Mouse (Mus musculus): ENCODE measurements around the gene Prom1.

Gene Prom1

DNA sequence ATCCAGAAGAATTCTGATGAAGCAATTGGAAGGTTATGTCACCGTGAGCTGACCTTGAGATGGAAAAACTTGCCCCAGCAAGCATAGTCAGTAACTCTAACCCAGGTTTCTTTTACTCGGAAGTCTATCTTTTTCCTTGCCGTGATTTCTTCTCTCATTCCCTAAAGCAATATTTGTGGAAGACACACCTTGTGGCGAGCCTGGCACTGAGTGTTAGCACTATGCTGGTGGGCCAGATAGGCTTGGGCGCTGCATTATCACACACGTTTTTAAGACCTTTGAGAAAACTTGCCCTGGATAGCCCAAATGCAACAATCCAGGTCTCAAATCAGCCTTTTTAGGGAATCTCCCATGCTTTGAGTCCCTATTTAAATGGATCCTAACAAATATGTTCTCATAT lies 127.7 kb downstream of the Prom1 start:
- DNase-seq (ENCODE audit: low spot score), result no peak

DNA sequence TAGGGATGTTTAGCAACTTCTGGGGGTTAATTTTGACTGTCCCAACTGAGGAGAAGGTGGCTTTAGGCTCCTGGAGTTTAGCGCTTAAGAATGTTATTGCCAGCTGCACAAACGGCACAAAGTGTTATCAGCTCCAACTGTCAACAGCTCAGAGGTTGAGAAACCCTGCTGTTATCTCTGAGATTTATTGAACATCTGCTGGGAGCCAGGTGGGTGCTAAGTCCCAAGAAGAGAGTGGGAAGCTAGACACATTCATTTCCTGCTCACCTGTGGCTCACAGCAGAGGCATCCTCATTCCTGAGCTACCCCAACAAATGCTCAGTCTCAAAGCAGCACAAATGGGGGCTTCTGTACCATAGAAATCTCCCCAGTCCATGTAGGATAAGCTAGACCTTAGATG lies 130.7 kb downstream of the Prom1 start:
- no peak for DNase-seq (ENCODE audit: low spot score)

DNA sequence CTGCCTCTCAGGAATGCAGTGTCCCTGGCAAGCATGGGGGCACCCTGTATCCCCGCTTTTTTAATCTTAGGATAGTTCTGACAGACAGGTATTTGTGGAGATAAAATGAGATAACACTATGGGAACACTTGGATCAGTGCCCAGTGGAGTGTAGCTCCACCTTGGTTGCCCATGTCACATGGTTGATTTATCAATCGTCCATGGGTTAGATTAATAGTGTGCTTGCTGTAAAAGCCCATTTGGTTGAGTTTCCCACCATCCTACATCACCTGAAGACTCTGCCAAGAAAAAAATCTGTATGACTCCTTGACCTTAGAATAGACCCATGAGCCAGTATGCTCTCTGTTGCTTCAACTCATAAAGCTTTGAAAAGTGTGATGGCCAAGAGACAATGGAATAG lies 131.3 kb downstream of the Prom1 start:
- no peak for DNase-seq (ENCODE audit: low spot score)

DNA sequence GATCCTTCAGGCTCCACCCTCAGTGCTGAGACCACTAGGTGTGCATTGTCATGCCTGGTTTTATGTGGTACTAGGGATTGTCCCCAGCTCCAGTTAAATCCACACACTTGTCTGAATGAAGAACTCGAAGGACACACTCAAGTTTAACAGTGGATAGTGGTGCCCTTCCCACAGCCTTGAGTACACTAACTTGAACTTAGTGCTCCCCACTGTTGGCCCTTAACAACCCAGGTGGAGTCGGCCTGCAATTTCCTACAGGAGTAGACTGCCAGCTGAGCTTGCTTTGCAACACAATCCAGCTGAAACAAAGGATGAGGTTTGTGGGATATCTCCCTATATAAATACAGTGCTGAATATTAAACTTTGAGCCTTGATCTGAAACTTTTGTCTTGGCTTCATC lies 133.2 kb downstream of the Prom1 start:
- DNase-seq (ENCODE audit: low spot score), result no peak

DNA sequence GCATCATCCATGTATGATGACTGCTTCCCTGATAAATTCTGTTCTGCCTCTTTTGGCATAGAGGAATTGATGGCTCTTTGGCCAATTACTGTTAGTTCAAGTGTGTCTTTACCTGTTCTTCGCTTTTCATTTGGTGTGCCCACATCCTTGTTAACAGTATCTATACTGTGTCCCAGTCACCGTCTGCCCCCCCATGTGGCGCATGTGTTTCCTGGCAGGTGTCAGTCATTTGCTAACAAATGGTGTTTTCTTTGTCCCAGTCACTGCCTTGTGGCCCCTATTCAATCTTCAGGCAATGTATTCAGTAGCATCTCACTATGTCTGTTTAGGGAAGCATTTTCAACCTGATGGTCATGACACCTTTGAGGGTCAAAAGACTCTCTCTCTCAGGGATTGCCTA lies 140.8 kb downstream of the Prom1 start:
- no peak for DNase-seq (ENCODE audit: low spot score)

DNA sequence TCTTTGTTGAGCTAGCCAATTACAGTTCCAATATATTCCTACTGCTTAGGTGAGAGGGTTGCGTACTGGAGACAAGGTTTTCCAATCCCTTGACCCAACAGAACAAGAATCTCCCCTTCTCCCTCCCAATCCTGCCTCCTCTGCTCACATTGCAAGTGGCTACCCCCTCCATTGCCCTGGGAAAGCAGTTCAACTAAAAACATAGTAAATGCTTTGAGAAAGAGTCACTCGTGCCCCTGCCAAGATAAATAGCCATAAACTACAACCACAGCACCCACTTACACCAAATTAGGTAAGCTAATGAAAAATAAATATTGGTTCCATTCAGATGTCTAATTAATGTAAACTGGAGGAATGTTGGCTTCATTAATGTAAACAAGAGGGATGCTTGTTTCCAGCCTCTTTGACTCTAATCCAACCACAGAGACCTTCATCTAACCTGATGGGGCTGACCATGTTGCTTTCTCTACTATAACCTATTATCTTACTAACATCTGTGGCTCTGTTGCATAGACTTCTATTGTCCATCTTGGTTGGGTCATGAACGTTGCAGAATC lies 141.9 kb downstream of the Prom1 start:
- DNase-seq (ENCODE audit: low spot score), result no peak

DNA sequence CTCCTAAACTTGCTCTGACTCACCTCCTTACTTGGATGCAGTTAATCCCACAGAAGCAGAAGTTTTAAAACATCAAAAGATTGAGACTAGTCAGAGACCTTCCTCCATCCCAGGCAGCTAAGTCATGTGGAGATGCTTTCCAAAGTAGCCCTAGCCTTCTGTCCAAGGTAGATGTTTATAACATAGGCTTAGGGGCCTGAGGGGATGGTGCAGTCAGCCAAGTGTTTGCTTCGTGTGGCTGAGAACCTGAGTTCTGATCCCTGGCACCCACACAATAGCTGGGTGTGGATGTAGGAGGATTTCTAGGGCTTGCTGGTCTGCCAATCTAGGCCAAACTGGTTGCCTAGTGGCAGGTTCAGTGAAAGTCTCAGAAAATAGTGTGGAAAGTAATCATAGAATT lies 148.6 kb downstream of the Prom1 start:
- no peak for DNase-seq (ENCODE audit: low spot score)

DNA sequence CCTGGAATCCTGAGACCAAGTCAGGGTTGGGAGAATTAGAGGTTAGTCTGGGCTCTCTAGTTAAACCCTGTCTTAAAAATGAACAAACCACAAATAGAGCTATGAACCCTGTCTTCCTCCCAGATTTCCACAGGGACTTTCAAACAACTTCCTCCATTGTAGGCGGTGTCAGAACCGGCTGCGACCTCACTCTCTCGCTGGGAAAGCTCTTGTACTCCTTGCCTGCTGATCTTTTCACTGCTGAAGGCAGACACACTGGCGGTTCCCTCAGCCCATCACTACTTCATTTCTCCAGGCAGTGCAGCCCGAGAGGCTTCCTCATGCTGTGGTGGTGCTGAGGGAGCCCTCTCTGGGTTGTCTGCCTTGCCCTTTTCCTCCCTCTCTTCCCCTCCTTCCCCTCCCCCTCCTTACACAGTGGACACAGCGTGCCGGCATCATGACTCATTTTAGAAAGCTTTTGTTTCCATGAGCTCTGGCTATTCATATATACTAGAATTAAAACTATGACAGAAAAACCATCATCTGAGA lies 153.0 kb downstream of the Prom1 start:
- DNase-seq (ENCODE audit: low spot score), result peak; percentile 51

DNA sequence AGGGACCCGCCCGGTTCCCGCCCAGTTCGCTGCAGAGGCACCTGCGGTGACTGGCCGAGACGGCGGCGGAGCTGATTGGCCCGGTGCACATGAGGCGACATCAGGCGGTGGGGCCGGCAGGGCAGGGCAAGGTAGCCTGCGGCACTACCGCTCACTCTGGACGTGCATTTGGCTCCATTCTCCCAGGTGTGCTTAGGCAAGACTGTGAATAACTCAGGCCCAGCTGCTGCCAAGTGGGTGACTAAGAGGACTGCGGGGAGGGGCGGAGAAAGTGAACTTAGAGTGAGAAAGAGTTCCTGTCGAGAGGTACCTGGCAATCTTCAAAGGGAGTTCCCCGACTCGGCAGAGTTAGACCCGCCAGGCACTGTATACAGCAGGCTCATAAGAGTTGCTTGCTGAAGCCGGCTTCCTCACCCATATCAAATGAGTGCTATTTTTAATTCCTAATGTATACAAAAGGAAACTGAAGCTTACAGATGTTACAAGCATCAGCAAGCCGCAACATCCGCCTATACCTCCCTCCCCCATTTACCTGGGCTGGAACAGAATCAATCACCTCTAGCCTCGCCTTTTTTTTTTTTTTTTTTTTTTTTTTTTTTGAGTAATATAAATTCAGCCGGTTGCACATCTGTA lies 153.6 kb downstream of the Prom1 start:
- DNase-seq (ENCODE audit: low spot score), result peak; percentile 93

DNA sequence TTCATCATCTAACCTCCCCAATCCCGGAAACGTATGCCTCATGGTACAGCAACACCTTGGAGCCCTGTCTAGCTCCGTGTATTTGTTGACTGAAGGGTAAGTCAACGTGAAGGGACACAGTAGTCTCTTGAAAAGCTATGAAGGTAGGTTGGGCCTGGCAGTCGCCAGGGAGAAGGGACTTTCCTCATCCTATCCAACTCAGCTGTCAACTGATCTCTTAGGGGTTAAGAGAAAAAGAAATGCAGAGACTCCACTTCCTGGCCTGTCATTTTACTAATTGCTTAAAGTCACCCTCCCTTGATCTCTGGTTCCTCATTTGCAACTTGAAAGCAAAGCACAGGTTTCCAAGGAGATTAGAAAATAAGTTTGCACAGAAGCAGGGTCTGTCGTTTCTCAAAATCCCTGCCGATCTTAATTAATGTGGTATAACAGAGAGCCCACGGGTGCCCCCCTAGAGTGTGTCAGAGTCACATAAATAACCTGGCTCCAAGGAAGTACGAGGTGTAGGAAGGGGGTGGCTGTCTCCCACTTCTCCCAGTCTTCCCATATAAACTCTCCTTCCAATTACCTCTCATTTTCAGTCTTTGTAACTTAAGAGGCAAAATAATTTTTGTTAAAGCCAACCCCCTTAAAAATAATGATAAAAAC lies 154.4 kb downstream of the Prom1 start:
- peak; percentile 8 for DNase-seq (ENCODE audit: low spot score)

Data from lung, postnatal 25 days (tissue).